ENCODE assay signal across 8 mouse cellular contexts in the genomic region with DNA sequence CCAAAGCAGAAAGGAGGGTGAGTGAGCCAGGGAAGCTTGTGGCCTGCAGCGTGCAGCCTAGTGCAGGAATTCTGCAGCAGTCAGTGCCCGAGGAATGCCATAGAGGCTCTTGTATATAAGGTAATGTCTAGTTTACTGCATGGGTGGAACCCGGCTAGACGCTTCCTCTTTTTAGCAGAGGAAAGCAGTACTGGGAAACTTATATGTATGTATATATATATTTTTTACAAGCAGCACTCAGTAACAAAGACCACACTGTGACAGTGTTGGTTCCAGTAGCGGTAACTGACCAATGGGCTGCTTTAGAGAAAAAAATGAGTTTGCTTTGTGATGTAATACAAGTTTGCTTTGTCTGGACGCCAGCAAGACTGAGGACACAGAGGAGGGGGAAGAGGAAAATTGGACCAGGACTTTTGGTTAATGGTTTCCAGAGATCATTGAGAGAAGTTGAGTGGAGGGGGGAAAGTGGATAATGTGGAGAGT.
DNase-seq lines count a peak whose midpoint lies in the region; ATAC-seq and TF ChIP-seq lines count a peak whose summit lies in the region.

No protein-coding gene starts in this region.

- no peak for TF ChIP-seq CTCF in gastrocnemius, adult 2 months (IDR thresholded peaks at IDR 0.05)
- TF ChIP-seq CTCF in lung, postnatal 0 days (IDR thresholded peaks at IDR 0.05), result no peak

- no peaks in the 10 kb centered on the region for H3K9me3 ChIP-seq in embryonic facial prominence, embryonic 12.5 days
- H3K9me3 ChIP-seq in intestine, embryonic 14.5 days (ENCODE audit: control insufficient read depth, low read length), result no peaks in the 10 kb centered on the region
- H3K9me3 ChIP-seq in lung, postnatal 0 days (ENCODE audit: low read length), result no peaks in the 10 kb centered on the region

- ATAC-seq in embryonic facial prominence, embryonic 12.5 days (ENCODE audit: insufficient number of reproducible peaks, insufficient read depth, low FRiP score, low TSS enrichment), result peak; percentile 6; the same call in 1 of the 2 replicates
- ATAC-seq in intestine, embryonic 14.5 days (replicated peaks; ENCODE audit: low FRiP score, low TSS enrichment, low read depth), result no peak
- peak; percentile 18 for ATAC-seq in lung, postnatal 0 days
- no peak for ATAC-seq in erythroid progenitor cell, adult 5-6 weeks (replicated peaks; ENCODE audit: low FRiP score, poor library complexity, severe bottlenecking)

- intact Hi-C loops in gastrocnemius, adult 2 months (cut with DNase I), result loop anchor here (5.0 kb wide), 1 partner anchor 233 kb away; no protein-coding TSS in a partner anchor
- intact Hi-C loops in gastrocnemius, postnatal 36 days (cut with DNase I), result loop anchor here (5.0 kb wide), 1 partner anchor 233 kb away; no protein-coding TSS in a partner anchor

- no peak for TF ChIP-seq EP300 in lung, postnatal 0 days (IDR thresholded peaks at IDR 0.05)

- H3K9ac ChIP-seq in embryonic facial prominence, embryonic 12.5 days, result no peak overlapping the region
- peak overlapping the region; percentile 25; the same call in 1 of the 2 replicates for H3K9ac ChIP-seq in intestine, embryonic 14.5 days (ENCODE audit: low read length)
- H3K9ac ChIP-seq in lung, postnatal 0 days (replicated peaks; ENCODE audit: low read depth), result no peak overlapping the region

- H3K27me3 ChIP-seq in embryonic facial prominence, embryonic 12.5 days, result no peaks in the 10 kb centered on the region
- no peaks in the 10 kb centered on the region for H3K27me3 ChIP-seq in intestine, embryonic 14.5 days (replicated peaks; ENCODE audit: control insufficient read depth, insufficient read depth, low read length)
- no peaks in the 10 kb centered on the region for H3K27me3 ChIP-seq in lung, postnatal 0 days (replicated peaks; ENCODE audit: insufficient read depth, low read length)

- H3K4me1 ChIP-seq in embryonic facial prominence, embryonic 12.5 days, result peaks cover 69% of the 10 kb centered on the region
- peaks cover 62% of the 10 kb centered on the region for H3K4me1 ChIP-seq in intestine, embryonic 14.5 days (replicated peaks; ENCODE audit: control insufficient read depth, insufficient read depth, low read length)
- peaks cover 38% of the 10 kb centered on the region; the same call in 1 of the 2 replicates for H3K4me1 ChIP-seq in lung, postnatal 0 days (ENCODE audit: insufficient read depth, low read depth, low read length)

- DNase-seq in gastrocnemius, adult 2 months, result no peak
- DNase-seq in gastrocnemius, postnatal 4 days (ENCODE audit: low spot score in 2 of 2), result no peak
- DNase-seq in intestine, embryonic 14.5 days (ENCODE audit: low spot score), result no peak
- peak; percentile 73 for DNase-seq in lung, postnatal 0 days (ENCODE audit: low spot score)
- no peak for DNase-seq in gastrocnemius, postnatal 36 days
- no peak for DNase-seq in left cerebral cortex, adult 11 months (ENCODE audit: low spot score)

- H3K4me3 ChIP-seq in gastrocnemius, adult 2 months, result peak overlapping the region; percentile 58
- no peak overlapping the region for H3K4me3 ChIP-seq in embryonic facial prominence, embryonic 12.5 days
- no peak overlapping the region for H3K4me3 ChIP-seq in intestine, embryonic 14.5 days (ENCODE audit: low read depth, low read length)
- no peak overlapping the region for H3K4me3 ChIP-seq in lung, postnatal 0 days (ENCODE audit: low read depth, low read length)

- peak overlapping the region; percentile 54 for H3K4me2 ChIP-seq in embryonic facial prominence, embryonic 12.5 days (replicated peaks)
- peak overlapping the region; percentile 38 for H3K4me2 ChIP-seq in intestine, embryonic 14.5 days (ENCODE audit: low read length)
- peak overlapping the region; percentile 41 for H3K4me2 ChIP-seq in lung, postnatal 0 days (replicated peaks; ENCODE audit: low read depth, low read length)

- peak overlapping the region; percentile 92 for H3K27ac ChIP-seq in gastrocnemius, adult 2 months
- H3K27ac ChIP-seq in embryonic facial prominence, embryonic 12.5 days, result peak overlapping the region; percentile 97
- H3K27ac ChIP-seq in intestine, embryonic 14.5 days (ENCODE audit: low read depth), result peak overlapping the region; percentile 87
- 0 out of 2 replicates have a peak overlapping the region, but pooled peaks have one; percentile 22 for H3K27ac ChIP-seq in lung, postnatal 0 days (ENCODE audit: low read length)

- WGBS in embryonic facial prominence, embryonic 12.5 days, result 8% methylated on average over 6 of the region's 6 CpGs
- 14% methylated on average over 6 of the region's 6 CpGs for WGBS in intestine, embryonic 14.5 days
- WGBS in lung, postnatal 0 days, result 12% methylated on average over 6 of the region's 6 CpGs

- no peaks in the 10 kb centered on the region for H3K36me3 ChIP-seq in embryonic facial prominence, embryonic 12.5 days
- no peaks in the 10 kb centered on the region for H3K36me3 ChIP-seq in intestine, embryonic 14.5 days (ENCODE audit: control insufficient read depth, insufficient read depth, low read length)
- no peaks in the 10 kb centered on the region for H3K36me3 ChIP-seq in lung, postnatal 0 days (ENCODE audit: insufficient read depth, low read length)

Comparison
In these comparisons a context has a peak if more than half of its experiments do, and no peak if none do; other contexts are left out.
1. H3K27ac ChIP-seq: peak in every context shown above with its lines; median percentile 97 in embryonic facial prominence, embryonic 12.5 days; 92 in gastrocnemius, adult 2 months; 87 in intestine, embryonic 14.5 days; 22 in lung, postnatal 0 days.
2. ATAC-seq: peak in embryonic facial prominence, embryonic 12.5 days (single experiment) and lung, postnatal 0 days (single experiment); none in intestine, embryonic 14.5 days (single experiment) and erythroid progenitor cell, adult 5-6 weeks (single experiment).
3. Peak in every context shown above with its lines, with median percentiles within 50 percentile points of each other: H3K4me2 ChIP-seq.